Mouse (Mus musculus): ENCODE data around the gene Gng11.

The Gng11 gene

GRCm38 (mm10) chr6:4003890-4004306 is at the start of gene Gng11:
TSS of gene Gng11 (plus strand) at chr6:4003904.
- no peak for DNase-seq

GRCm38 (mm10) chr6:3954969-3955368 is 48.7 kb upstream of the Gng11 start:
- no peak for DNase-seq

GRCm38 (mm10) chr6:3967676-3968626 is 35.8 kb upstream of the Gng11 start:
- DNase-seq, result no peak

GRCm38 (mm10) chr6:3973679-3974078 is 30.0 kb upstream of the Gng11 start:
- no peak for DNase-seq

- no peak for DNase-seq
Observed at GRCm38 (mm10) chr6:3982661-3983284, 20.9 kb upstream of the Gng11 start.

- no peak for DNase-seq
Observed at GRCm38 (mm10) chr6:3988750-3989149, 15.0 kb upstream of the Gng11 start, which contains the start of gene Tfpi2. TSS of gene Tfpi2 (minus strand) at chr6:3988919.

- no peak for DNase-seq
Observed at GRCm38 (mm10) chr6:3993492-3993891, 10.2 kb upstream of the Gng11 start, which contains the start of gene Gngt1. TSS of gene Gngt1 (plus strand) at chr6:3993792.

GRCm38 (mm10) chr6:3998089-3998488 is 5.6 kb upstream of the Gng11 start:
- DNase-seq, result no peak

GRCm38 (mm10) chr6:3999296-3999695 is 4.4 kb upstream of the Gng11 start:
- DNase-seq, result no peak

- DNase-seq, result no peak
Observed at GRCm38 (mm10) chr6:4000716-4001115, 3.0 kb upstream of the Gng11 start.

- DNase-seq, result no peak
Observed at GRCm38 (mm10) chr6:4003445-4003844, 259 bp upstream of the Gng11 start.

- no peak for DNase-seq
Observed at GRCm38 (mm10) chr6:4004808-4005207, 1.1 kb downstream of the Gng11 start.

GRCm38 (mm10) chr6:4008501-4009040 is 4.9 kb downstream of the Gng11 start:
- no peak for DNase-seq

- DNase-seq, result no peak
Observed at GRCm38 (mm10) chr6:4009548-4009947, 5.8 kb downstream of the Gng11 start.

GRCm38 (mm10) chr6:4022645-4023044 is 18.9 kb downstream of the Gng11 start:
- no peak for DNase-seq

- no peak for DNase-seq
Observed at GRCm38 (mm10) chr6:4026367-4026766, 22.7 kb downstream of the Gng11 start.

GRCm38 (mm10) chr6:4030956-4031355 is 27.3 kb downstream of the Gng11 start:
- DNase-seq, result no peak

GRCm38 (mm10) chr6:4041821-4042220 is 38.1 kb downstream of the Gng11 start:
- DNase-seq, result no peak

- no peak for DNase-seq
Observed at GRCm38 (mm10) chr6:4047200-4047599, 43.5 kb downstream of the Gng11 start.

GRCm38 (mm10) chr6:4052843-4053242 is 49.1 kb downstream of the Gng11 start:
- no peak for DNase-seq

GRCm38 (mm10) chr6:4054387-4054786 is 50.7 kb downstream of the Gng11 start:
- no peak for DNase-seq
